Mouse (Mus musculus): Measurements from ENCODE around the gene Ccl28. TPM values are rescaled to one million over a fixed set of nuclear protein-coding genes. Genes with fewer than 3 reads are reported as not detected.
A peak's percentile ranks its signal among the peaks of the same experiment; 100 is the strongest.

The Ccl28 gene
- polyA plus RNA-seq, 1 experiment from 2014 or later = not detected

DNA sequence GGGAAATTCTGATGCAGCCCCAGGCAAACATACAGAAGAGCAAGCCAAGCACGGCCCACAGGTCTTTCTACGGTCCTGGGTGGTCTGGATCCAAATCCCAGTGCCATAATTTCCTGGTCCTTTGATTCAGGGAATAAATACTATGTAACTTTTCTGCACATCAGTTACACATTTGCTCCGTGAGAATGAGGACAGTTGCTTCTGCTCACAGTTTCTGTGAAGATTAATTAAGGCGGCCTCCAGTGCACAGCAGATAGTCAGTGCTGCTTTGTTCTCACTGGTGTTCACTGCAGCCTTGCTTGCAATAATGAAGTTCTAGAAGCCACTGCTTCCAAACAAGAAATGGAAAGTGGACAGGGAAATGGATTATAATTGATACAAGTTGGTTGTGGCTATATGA, 14.2 kb downstream of the Ccl28 start:
- no peak overlapping the region for H3K27ac ChIP-seq (ENCODE audit: low read depth)
- no peak overlapping the region for H3K4me3 ChIP-seq (ENCODE audit: low read depth, low read length)
- TF ChIP-seq EP300 (IDR thresholded peaks at IDR 0.05; ENCODE audit: low read depth) (no peak), CTCF (IDR thresholded peaks at IDR 0.05; ENCODE audit: low read depth) (no peak)
- ATAC-seq (no peak), DNase-seq (no peak)
- H3K9ac ChIP-seq (replicated peaks) = no peak overlapping the region
- no peaks in the 10 kb centered on the region for H3K27me3 ChIP-seq (ENCODE audit: insufficient read depth, low read length)
- no peak overlapping the region for H3K4me2 ChIP-seq (ENCODE audit: low read depth, low read length)
- H3K36me3 ChIP-seq (replicated peaks; ENCODE audit: insufficient read depth, low read length) = no peaks in the 10 kb centered on the region
- 80% methylated on average over 4 of the region's 4 CpGs for WGBS (ENCODE audit: insufficient replicate concordance)
- no peaks in the 10 kb centered on the region for H3K4me1 ChIP-seq (ENCODE audit: insufficient read depth)
- no peaks in the 10 kb centered on the region for H3K9me3 ChIP-seq (ENCODE audit: low read length)

DNA sequence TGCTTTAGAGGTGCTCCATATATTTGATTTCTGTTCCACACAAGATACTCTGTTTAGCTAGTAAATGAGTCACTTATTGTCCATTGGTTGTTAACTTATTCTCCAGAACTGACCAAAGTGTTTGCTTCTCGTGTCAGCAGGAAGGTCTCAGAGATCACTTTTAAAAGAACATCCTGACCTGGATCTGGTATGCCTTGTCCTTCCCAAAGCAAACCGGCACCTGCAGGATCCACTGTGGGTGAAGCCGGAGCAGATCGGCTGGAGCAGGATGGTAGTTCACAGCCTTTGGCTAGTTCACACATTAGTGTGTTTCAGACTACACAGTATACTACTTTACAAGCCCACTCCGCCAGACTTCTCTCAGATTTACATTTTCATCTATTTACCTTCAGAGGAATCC, 14.8 kb downstream of the Ccl28 start:
- TF ChIP-seq CTCF (IDR thresholded peaks at IDR 0.05; ENCODE audit: low read depth) (no peak), EP300 (IDR thresholded peaks at IDR 0.05; ENCODE audit: low read depth) (no peak)
- H3K27ac ChIP-seq (ENCODE audit: low read depth) = no peak overlapping the region

DNA sequence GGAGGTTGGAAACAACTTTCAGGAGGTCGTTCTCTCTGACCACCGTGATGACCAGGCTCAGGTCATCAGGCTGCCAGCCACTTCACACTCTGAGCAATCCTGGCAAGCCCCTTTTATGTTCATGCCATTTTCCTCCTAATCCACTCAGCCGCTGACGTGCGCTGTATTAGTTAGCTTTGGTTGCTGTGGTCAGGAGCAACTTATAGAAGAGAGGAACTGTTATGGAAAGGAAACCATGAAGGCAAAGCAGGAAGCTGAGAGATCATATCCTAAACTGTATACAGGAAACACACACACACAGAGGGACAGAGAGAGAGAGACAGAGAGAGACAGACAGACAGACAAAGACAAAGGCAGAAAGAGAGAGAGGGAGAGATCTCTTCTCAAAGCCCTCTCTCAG, 15.7 kb downstream of the Ccl28 start:
- TF ChIP-seq CTCF (IDR thresholded peaks at IDR 0.05; ENCODE audit: low read depth) (no peak), EP300 (IDR thresholded peaks at IDR 0.05; ENCODE audit: low read depth) (no peak)
- DNase-seq (no peak), ATAC-seq (no peak)
- Histone ChIP-seq H3K36me3 (replicated peaks; ENCODE audit: insufficient read depth, low read length) (no peaks in the 10 kb centered on the region), H3K9ac (replicated peaks) (no peak overlapping the region), H3K4me2 (ENCODE audit: low read depth, low read length) (no peak overlapping the region), H3K4me3 (ENCODE audit: low read depth, low read length) (no peak overlapping the region), H3K27me3 (ENCODE audit: insufficient read depth, low read length) (no peaks in the 10 kb centered on the region), H3K27ac (ENCODE audit: low read depth) (no peak overlapping the region), H3K4me1 (ENCODE audit: insufficient read depth) (no peaks in the 10 kb centered on the region), H3K9me3 (ENCODE audit: low read length) (no peaks in the 10 kb centered on the region)
- WGBS (ENCODE audit: insufficient replicate concordance) = 46% methylated on average over 5 of the region's 5 CpGs

More for the DNA sequence above, 14.8 kb downstream of the Ccl28 start:
- H3K36me3 ChIP-seq (replicated peaks; ENCODE audit: insufficient read depth, low read length) = no peaks in the 10 kb centered on the region
- H3K27me3 ChIP-seq (ENCODE audit: insufficient read depth, low read length) = no peaks in the 10 kb centered on the region
- H3K4me2 ChIP-seq (ENCODE audit: low read depth, low read length) = no peak overlapping the region
- DNase-seq = no peak
- no peaks in the 10 kb centered on the region for H3K9me3 ChIP-seq (ENCODE audit: low read length)
- WGBS (ENCODE audit: insufficient replicate concordance) = 73% methylated on average over 5 of the region's 5 CpGs
- H3K9ac ChIP-seq (replicated peaks) = no peak overlapping the region
- no peak overlapping the region for H3K4me3 ChIP-seq (ENCODE audit: low read depth, low read length)
- H3K4me1 ChIP-seq (ENCODE audit: insufficient read depth) = no peaks in the 10 kb centered on the region
- no peak for ATAC-seq

DNA sequence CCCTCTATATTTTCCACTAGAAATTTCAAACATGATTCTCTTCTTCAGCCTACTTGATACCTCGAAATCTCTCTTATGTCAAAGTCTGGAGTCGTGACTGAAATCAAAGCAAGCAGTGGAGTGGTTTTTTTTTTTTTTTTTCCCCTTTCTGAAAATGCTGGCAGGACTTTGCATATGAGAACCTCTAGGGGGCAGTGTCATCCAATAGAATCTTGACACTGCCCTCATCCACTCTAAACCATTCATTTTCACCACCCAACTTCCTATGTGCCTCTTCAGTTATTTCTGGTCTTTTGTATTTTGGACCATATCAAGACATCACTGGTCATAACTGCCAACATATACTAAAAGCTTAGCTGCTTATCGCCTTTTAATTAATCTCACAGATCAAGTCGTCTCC, 16.9 kb downstream of the Ccl28 start:
- TF ChIP-seq CTCF (IDR thresholded peaks at IDR 0.05; ENCODE audit: low read depth) (peak; percentile 70), EP300 (IDR thresholded peaks at IDR 0.05; ENCODE audit: low read depth) (no peak)
- WGBS (ENCODE audit: insufficient replicate concordance) = 31% methylated on average over 4 of the region's 4 CpGs
- no peaks in the 10 kb centered on the region for H3K27me3 ChIP-seq (ENCODE audit: insufficient read depth, low read length)
- H3K36me3 ChIP-seq (replicated peaks; ENCODE audit: insufficient read depth, low read length) = no peaks in the 10 kb centered on the region
- H3K9ac ChIP-seq (replicated peaks) = no peak overlapping the region
- H3K9me3 ChIP-seq (ENCODE audit: low read length) = no peaks in the 10 kb centered on the region
- no peak overlapping the region for H3K4me2 ChIP-seq (ENCODE audit: low read depth, low read length)
- no peaks in the 10 kb centered on the region for H3K4me1 ChIP-seq (ENCODE audit: insufficient read depth)
- no peak overlapping the region for H3K27ac ChIP-seq (ENCODE audit: low read depth)
- no peak for DNase-seq
- no peak for ATAC-seq
- no peak overlapping the region for H3K4me3 ChIP-seq (ENCODE audit: low read depth, low read length)

DNA sequence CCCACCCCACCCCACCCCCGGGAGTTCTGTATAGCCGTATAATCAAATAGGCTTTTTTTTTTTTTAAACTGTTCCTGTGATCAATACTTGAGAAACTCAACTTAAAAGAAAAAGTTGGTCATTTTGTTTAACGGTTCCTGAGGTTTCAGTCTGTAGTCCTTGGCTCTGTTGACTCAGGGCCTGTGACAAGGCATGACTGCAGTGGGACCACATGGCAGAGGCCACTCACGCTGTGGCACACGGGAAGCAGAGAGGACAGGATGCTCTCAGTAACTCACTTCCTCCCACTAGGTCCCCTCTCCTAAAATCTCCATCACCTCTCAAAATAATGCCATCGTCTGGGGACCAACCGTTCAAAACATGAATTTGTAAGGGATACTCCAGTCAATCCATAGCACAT, 17.5 kb downstream of the Ccl28 start:
- no peak overlapping the region for H3K9ac ChIP-seq (replicated peaks)
- no peaks in the 10 kb centered on the region for H3K4me1 ChIP-seq (ENCODE audit: insufficient read depth)
- H3K36me3 ChIP-seq (replicated peaks; ENCODE audit: insufficient read depth, low read length) = no peaks in the 10 kb centered on the region
- H3K9me3 ChIP-seq (ENCODE audit: low read length) = no peaks in the 10 kb centered on the region
- ATAC-seq = no peak
- TF ChIP-seq CTCF (IDR thresholded peaks at IDR 0.05; ENCODE audit: low read depth) (no peak), EP300 (IDR thresholded peaks at IDR 0.05; ENCODE audit: low read depth) (no peak)
- WGBS (ENCODE audit: insufficient replicate concordance) = 54% methylated on average over 7 of the region's 7 CpGs
- no peak overlapping the region for H3K4me2 ChIP-seq (ENCODE audit: low read depth, low read length)
- DNase-seq = no peak
- H3K27me3 ChIP-seq (ENCODE audit: insufficient read depth, low read length) = no peaks in the 10 kb centered on the region
- H3K4me3 ChIP-seq (ENCODE audit: low read depth, low read length) = no peak overlapping the region
- H3K27ac ChIP-seq (ENCODE audit: low read depth) = no peak overlapping the region

DNA sequence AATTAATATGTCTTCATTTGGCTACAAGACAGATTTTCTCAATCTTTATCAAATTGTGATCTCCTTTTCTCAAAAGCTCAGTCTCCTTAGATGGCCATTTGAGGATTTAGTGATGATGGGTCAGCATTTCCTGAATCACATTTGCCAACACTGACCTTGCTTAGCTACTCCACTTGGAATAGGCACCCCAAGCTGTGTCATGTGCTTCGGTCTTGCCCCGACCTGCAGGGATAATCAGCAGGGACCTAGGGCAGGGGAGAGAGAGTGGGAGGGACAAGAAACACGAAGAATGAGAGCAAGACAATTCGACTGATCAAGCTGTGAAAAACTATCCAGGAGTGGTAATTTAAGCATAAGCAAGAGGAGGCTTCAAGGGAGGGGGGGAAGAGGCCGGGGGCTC, 21.1 kb downstream of the Ccl28 start:
- DNase-seq (no peak), ATAC-seq (no peak)
- H3K36me3 ChIP-seq (replicated peaks; ENCODE audit: insufficient read depth, low read length) = no peaks in the 10 kb centered on the region
- 59% methylated on average over 5 of the region's 5 CpGs for WGBS (ENCODE audit: insufficient replicate concordance)
- H3K9ac ChIP-seq (replicated peaks) = no peak overlapping the region
- H3K4me3 ChIP-seq (ENCODE audit: low read depth, low read length) = no peak overlapping the region
- H3K27ac ChIP-seq (ENCODE audit: low read depth) = no peak overlapping the region
- no peak overlapping the region for H3K4me2 ChIP-seq (ENCODE audit: low read depth, low read length)
- H3K4me1 ChIP-seq (ENCODE audit: insufficient read depth) = no peaks in the 10 kb centered on the region
- no peaks in the 10 kb centered on the region for H3K9me3 ChIP-seq (ENCODE audit: low read length)
- H3K27me3 ChIP-seq (ENCODE audit: insufficient read depth, low read length) = no peaks in the 10 kb centered on the region
- TF ChIP-seq EP300 (IDR thresholded peaks at IDR 0.05; ENCODE audit: low read depth) (no peak), CTCF (IDR thresholded peaks at IDR 0.05; ENCODE audit: low read depth) (no peak)

DNA sequence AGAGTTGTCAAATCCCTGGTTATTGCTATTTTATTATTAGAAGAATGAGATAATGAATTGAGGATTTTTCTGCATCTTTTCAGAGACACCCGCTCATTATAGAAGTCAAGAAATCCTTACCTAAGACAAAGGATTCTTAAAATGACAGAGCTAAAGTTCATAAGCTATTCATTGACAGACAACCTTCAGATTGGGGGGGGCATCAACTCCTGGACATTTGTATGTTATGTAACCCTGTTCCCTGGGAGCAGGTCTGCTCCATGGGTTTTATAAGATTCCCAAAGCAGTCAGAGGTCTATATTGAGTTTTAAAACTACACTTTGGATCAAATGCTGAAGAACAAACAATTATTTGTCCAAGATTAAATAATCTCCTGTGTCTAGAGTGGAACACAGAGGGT, 22.9 kb downstream of the Ccl28 start:
- Histone ChIP-seq H3K9ac (replicated peaks) (no peak overlapping the region), H3K4me1 (ENCODE audit: insufficient read depth) (no peaks in the 10 kb centered on the region), H3K27ac (ENCODE audit: low read depth) (no peak overlapping the region), H3K9me3 (ENCODE audit: low read length) (no peaks in the 10 kb centered on the region), H3K4me3 (ENCODE audit: low read depth, low read length) (no peak overlapping the region), H3K36me3 (replicated peaks; ENCODE audit: insufficient read depth, low read length) (no peaks in the 10 kb centered on the region), H3K4me2 (ENCODE audit: low read depth, low read length) (no peak overlapping the region), H3K27me3 (ENCODE audit: insufficient read depth, low read length) (no peaks in the 10 kb centered on the region)
- 74% methylated on average over 1 of the region's 1 CpGs for WGBS (ENCODE audit: insufficient replicate concordance)
- DNase-seq (no peak), ATAC-seq (no peak)
- TF ChIP-seq EP300 (IDR thresholded peaks at IDR 0.05; ENCODE audit: low read depth) (no peak), CTCF (IDR thresholded peaks at IDR 0.05; ENCODE audit: low read depth) (no peak)

Data from liver, postnatal 0 days (tissue).